Mouse (Mus musculus) cerebellum, postnatal 36 days (tissue): Measurements from ENCODE around the gene Hdac4.
A peak's percentile ranks its signal among the peaks of the same experiment; 100 is the strongest.

Experiments used
- DNase-seq, 2 experiments: peaks; one replicate each; pipeline ENCODE4 v3.0.0; 2021 to 2022; ENCODE audit warnings: mixed read lengths in 2 of 2

Hdac4 gene

GRCm38 (mm10) chr1:92015938-92016672, 179.4 kb downstream of the Hdac4 start:
- DNase-seq = no peak

DNA sequence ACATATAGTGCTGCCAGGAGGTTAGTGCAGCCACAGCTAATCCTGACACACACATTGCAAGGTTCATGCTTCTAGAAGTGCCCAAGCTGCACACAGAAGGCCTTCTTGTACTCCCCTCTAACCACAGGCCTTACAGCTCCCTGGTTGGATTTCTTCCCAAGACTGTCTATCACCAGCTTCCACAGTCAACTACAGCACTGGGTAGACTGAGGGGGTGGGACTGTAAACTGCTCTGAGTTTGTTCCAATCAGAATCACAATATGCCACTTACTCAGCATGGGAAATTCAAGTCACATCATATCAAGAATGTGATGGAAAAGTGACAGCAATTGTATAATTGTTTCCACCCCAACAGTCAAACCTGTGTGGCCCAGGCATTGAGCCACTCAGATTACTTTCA, 180.2 kb downstream of the Hdac4 start:
- DNase-seq = no peak

- DNase-seq = no peak
Observed at GRCm38 (mm10) chr1:92014496-92014895, 181.0 kb downstream of the Hdac4 start.

DNA sequence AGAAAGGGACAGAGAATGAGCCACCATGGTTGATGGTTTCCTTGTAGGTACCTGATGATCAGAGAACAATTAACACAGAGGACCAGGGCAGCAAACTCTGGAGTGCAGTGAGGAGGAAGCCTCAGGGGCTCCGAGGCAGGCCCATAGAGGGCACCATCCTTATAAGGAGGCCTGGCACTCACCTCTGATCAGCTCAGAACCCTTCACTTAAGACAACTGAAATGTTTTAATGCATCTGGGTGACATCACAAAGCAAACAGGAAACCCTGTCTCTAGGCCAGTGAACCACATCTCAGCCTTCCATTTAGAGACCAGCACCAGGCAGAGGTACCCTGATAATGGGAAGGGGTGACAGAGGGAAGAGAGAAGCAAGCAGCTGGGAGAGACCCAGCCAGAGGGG, 188.8 kb downstream of the Hdac4 start:
- no peak for DNase-seq

- DNase-seq = no peak
Observed at GRCm38 (mm10) chr1:92005617-92005940, 189.9 kb downstream of the Hdac4 start.

DNA sequence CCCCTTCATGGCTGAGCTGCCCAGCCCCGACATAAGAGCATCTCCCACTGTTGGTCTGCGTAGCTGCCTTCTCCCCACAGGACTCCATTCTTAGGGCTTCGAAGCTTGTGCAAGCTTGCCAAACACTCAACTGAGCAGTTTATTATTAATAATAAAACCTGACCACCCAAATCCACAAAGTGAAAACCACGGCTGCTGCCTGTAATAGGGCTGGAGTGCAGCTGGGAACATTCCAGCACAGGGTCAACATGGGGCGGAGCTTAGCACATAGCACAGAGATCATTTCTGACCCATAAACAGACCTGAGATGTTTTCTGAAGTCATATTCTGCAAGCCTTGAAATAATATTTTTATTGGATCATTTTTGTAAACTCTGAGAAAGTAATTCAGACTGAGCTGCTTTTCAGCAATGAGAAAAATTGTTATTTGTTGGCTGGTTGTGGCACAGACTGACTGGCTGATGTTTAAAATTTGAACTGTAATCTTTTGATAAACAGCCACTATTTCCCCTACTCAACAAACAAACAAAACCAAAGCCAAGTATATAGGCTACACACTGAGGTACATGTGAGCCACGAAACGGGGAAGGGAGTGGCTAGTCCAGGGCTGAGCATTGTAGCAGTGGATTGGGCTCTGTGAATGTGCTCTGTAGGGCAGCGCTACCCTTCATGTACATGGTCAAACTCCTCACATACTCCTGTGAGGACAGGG, 190.4 kb downstream of the Hdac4 start:
- no peak for DNase-seq

- no peak for DNase-seq
Observed at GRCm38 (mm10) chr1:92004122-92004521, 191.4 kb downstream of the Hdac4 start.

DNA sequence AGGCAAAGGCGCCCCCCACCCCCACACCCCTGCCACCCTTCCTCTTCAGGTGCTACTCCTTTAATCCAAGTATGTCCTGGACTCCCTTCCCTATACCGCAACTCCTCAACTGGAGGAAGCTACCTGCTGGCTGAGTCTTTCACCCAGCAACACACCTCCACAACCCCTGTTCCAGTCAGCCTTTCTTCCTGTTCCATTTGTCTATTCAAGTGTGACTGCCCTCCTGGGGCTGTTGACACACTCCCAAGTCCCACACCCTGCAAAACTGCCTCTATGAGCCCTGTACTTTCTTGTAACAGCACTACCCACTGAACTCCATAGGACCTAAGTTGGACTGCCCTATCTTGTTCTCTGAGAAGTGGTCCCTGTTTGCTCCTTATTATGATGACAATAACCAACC, 195.3 kb downstream of the Hdac4 start:
- no peak for DNase-seq

GRCm38 (mm10) chr1:91993658-91994165, 201.8 kb downstream of the Hdac4 start:
- DNase-seq = no peak

DNA sequence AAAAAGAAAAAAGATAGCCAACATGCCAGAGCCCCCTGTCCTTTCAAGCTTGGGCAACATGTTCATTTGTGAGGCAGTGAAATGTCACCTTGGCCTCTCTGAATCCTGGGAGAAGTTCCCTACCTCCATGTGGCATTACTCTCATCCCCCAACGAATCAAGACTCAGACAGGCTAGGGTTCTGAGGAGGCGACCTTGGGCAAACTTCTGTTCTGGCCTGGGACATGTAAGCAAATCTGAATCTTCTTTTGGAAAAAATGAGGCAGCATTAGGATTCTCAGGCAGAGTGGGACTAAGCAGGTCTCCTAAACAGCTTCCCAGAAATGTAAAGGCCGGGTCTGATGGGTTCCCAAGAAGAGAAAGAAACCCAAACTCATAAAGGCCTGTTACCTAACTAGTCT, 202.8 kb downstream of the Hdac4 start:
- DNase-seq = no peak

DNA sequence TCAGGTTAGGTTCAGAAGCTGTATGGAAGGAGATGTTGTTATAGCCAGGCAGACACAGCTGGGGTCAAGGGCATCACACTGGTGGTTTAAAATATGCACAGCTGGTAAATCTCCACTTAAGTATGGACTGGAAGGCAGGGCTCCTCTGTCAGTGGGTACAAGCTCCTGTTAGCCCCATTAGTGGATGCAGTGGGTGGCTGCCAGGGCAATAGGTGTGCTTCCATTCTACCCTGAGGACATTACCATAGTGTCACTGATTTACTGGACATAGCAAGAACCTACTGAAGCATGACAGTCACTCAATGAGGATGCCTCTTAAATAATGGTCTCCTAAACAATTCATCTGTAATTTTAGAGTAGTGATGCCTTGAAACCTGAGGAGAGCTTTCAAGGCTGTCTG, 203.9 kb downstream of the Hdac4 start:
- no peak for DNase-seq

DNA sequence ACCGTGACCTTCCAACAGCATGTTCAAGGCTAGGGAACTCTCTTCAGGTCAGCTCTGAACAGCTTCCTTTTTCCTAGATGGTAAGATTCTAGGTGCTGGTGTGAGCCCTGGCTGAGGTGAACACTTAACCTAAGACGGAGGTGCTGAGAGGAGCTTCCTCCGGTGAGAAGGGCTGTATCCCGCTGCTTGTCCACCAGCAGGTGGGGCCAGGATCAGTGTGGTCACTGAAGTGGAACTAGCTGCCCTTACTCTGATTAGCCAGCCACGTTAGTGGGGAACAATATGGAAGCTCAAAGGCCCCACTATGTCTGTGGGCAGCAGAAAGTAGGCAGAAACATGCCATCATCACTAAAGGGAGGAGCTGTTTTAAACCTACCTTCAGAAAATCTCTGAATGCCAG, 204.6 kb downstream of the Hdac4 start:
- no peak for DNase-seq

DNA sequence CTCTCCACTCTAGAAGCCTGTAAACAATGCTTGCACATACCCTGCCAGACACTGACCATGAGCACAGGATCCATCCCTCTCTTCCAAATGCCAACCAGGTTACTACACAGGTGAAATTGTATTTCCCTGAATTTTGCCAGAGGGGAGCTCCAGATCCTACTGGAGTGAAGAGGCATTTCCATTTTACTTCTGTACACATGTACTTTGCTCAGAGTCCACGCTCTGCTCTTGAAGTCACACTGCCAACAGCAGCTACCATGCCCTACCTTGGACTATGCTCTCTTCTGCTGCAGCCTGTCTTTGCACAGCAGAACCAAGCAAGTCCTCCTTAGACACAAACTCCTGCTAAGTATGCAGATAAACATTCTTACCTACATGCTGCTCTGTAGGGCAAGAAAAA, 206.6 kb downstream of the Hdac4 start:
- DNase-seq = no peak

- peak; percentile 45 to 47 for DNase-seq
Observed at GRCm38 (mm10) chr1:91987431-91987830, 208.1 kb downstream of the Hdac4 start.

GRCm38 (mm10) chr1:91985783-91986182, 209.7 kb downstream of the Hdac4 start:
- DNase-seq = no peak

DNA sequence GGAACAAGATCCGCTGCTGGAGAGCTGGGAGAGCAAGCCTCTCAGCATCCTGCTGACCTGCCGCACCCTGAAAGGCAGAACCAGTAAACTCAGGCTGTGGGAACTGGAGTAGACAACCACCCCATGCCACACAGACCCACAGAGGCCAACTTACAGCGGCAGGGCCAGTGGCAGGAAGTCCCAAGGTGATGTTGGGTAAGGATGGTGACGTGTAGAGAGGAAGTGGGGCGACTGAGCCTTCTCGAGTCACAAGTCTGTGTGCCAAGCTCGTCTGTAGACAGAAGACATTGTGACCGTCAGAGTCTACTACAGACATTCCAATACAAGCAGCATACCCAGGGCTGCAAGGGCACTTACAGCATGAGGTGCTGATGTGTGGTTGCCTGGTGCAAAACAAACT, 211.0 kb downstream of the Hdac4 start:
- DNase-seq = no peak

DNA sequence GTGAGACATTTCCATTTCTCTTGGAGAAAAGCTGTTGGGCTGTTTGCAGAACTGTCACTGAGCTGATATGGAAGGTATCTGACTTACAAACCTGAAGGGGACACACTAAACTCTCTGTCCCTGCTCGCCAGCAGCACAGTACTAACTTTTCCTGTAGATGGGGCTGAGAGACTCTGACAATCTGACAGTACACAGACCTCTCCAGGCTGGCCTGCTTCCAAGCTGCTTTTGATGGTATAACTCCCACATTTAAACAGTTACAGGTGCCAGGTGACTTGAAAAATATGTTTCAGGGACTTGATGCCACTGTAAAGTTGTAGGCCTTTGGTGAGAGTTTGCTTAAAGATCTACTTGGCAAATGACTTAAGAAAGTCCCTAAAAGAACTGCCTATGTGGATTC, 214.1 kb downstream of the Hdac4 start:
- DNase-seq = no peak

- DNase-seq = peak; percentile 15 to 22
Observed at GRCm38 (mm10) chr1:91978443-91978842, 217.1 kb downstream of the Hdac4 start.

GRCm38 (mm10) chr1:91968710-91969379, 226.7 kb downstream of the Hdac4 start:
- DNase-seq = peak; percentile 54 to 62

DNA sequence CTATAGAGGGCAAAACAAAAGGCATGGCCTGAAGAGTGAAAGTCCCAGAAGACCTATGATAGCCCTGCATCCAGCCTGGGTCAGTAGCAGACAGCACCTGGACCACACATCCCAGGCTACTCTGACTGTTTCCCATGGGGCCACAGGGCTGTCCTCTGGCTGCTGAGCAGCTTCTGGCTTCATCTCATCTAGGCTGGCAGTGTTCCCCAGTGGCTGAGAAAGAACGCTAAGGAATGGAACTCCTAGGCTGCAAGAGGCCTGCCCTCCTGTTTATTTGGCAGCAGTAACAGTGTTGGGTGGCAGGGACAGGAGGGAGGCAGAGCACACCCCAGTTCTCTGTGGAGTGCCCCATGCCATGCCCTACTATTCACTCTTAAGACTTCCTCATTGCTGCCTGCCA, 228.5 kb downstream of the Hdac4 start:
- no peak for DNase-seq

- DNase-seq = no peak
Observed at GRCm38 (mm10) chr1:91964486-91965335, 230.8 kb downstream of the Hdac4 start.

GRCm38 (mm10) chr1:91962256-91962655, 233.2 kb downstream of the Hdac4 start:
- DNase-seq = peak; percentile 69 to 73

DNA sequence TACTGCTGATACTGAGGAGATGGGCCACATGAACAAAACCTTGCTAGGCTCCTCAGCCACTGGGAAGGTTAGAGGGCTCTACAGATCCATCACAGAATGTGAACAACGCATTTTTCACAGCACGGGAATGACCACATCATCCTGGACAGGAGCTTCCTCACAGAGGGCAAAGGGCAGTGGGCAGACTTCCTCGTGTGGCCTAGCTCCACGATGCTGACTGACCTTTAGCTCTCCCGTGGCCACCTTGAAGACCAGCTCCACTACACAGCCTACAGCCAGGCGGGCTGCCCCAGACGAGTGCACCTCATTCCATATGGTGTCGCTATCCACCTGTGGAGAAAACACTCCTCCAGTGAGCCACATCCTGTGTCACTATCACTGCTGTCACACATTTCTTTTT, 234.3 kb downstream of the Hdac4 start:
- DNase-seq = no peak
